Mouse (Mus musculus) cerebellum, adult 11 months (tissue): ENCODE data around the gene Stx8.

ENCODE experiments used
- DNase-seq: peaks from one replicate; pipeline ENCODE4 v3.0.0; 2022

Gene Stx8

DNA sequence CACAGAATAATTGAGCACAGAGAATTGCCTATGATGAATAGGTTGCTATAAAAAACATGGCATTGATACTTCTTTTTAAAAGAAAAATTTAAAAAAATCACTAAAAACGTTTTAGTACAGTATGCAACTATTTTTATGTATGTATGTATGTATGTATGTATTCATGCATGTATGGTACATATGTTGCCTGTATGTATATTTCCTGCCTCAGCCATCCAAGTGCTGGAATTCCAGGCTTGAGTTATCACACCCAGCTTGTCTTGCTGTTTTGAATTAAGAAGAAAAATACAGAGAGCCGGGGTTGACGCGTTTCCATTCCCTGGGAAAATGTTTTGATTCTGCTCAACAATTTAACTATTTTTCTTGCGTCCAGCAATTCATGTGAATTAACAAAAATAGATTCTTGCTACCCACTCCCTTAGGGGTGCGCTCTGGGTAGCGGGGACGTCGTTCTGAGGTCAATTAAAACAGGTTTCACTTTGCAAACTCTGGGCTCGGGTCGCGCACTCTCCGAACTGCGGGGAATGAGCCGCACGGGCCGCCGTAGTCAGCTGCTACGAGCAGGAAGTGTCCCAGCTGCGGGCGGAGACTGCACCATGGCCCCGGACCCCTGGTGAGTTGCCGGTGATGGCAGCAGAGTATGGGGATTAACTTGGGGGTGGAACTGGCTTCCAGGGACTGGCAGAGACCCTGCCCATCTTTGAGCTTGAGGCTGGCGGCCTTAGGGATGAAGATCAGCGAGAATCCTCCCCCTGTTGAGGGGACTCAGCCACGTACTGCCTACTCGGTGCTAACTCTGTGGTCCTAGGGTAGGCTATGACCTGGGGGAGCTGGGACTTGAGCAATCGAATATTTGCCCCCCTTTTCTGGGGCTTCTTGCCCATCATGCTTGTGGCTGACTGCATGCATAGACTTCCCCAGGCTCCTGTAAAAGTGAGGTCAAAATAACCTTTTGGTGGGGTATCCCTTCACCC lies at the start of gene Stx8:
TSS of gene Stx8 (plus strand) at position 289 of the 974 bp plus-strand sequence.
- peak; percentile 86 for DNase-seq

DNA sequence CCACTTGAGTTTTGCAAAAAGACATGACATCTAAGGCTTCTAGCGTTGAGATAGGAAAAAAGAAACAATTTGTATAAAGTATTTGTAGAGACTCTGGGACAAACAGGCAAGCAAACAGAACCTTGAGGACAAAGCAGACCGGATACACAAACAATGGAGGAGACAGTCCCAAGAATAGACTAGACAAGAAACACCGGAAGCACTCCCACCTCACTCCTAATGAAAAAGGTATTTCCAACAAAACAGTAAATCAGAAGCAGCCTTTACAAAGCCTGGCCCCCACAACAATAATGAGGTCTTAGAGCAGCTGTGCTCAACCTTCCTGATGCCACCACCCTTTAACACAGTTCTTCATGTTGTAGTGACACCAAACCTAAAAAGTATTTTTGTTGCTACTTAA lies 48.9 kb upstream of the Stx8 start:
- DNase-seq = no peak

DNA sequence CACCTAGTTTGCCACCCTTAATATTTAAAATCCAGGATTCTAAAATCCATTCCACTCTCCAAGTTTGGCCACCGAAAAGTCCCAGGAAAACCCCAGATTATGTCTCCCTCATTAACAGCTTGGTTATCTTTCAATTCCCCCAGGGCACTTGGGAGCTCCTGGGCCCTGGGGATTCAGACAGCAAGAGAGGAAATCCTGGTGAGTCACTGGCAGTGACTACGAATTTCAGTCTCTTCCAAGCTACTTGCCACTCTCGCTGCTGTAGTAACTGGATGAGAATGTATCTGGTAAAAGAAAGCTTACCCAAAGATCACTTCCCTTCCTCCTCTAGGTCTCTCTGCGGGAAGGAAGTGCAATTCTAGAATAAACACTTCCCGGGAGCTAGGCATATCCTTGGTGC lies 46.4 kb upstream of the Stx8 start:
- DNase-seq = no peak

DNA sequence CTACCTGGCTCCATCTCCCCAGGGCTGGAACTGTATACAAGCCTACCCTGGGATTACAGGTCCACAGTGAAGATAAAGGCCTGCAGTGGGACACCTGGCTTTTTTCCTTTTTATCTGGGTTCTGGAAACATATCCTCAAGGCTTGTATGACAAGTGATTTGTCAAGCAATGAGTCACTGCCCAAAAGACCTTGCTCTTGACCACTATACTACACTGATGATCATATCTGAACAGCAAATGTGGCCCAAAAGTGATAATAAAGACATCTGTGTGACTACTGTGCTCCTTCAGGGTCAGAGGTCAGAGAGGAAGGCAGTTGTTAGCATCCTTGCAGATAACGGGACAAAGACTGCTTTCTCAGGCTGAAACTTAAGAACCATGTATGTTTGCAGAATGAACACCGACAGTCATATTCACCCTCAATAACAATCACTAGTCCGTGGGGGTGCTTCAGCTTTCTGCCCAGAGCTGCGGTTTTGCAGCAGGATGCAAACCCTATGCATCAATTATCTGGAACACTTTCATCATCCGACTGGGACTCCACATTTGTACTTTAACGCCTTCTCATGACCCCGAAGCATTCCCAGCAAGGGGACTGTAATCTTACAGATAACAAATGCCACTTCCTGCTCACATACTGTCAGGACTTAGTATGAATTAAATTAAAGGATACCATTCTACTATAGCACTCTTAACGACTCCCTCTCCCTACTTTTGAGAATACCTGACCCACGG lies 45.6 kb upstream of the Stx8 start:
- no peak for DNase-seq

DNA sequence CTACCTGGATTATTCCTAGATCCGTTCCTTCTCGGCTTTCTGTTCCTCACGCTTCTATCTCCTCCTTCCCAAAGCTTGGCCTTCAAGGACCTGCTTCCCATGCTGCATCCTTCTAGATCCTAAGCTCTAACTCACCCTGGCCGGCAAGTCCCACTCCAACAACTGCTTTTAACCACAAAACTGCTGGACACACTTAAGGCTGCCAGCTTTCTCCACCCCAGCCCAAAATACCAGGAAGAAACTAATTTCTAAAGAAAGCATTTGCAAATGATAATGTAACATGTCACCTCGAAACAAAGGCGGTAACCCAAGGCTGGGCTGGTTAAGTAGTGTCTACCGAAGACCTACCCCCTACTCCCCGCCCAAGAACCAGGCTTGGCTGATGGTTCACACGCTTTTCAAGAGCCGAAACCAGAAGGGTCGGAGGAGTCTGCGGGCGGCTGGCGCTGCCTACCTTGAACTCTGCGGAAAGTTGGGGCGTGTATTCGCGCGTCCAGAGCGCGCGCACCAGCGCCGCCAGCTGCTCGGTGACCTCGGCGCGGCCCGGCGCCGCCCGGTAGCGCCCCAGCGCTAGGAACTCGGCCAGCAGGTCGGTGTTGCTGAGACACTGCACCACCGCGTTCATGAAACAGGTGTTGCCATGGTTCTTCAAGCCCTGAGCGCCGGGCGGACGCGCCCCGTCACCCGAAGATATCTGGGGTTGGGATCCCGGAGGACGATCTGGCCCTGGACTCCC lies 44.7 kb upstream of the Stx8 start:
- no peak for DNase-seq

DNA sequence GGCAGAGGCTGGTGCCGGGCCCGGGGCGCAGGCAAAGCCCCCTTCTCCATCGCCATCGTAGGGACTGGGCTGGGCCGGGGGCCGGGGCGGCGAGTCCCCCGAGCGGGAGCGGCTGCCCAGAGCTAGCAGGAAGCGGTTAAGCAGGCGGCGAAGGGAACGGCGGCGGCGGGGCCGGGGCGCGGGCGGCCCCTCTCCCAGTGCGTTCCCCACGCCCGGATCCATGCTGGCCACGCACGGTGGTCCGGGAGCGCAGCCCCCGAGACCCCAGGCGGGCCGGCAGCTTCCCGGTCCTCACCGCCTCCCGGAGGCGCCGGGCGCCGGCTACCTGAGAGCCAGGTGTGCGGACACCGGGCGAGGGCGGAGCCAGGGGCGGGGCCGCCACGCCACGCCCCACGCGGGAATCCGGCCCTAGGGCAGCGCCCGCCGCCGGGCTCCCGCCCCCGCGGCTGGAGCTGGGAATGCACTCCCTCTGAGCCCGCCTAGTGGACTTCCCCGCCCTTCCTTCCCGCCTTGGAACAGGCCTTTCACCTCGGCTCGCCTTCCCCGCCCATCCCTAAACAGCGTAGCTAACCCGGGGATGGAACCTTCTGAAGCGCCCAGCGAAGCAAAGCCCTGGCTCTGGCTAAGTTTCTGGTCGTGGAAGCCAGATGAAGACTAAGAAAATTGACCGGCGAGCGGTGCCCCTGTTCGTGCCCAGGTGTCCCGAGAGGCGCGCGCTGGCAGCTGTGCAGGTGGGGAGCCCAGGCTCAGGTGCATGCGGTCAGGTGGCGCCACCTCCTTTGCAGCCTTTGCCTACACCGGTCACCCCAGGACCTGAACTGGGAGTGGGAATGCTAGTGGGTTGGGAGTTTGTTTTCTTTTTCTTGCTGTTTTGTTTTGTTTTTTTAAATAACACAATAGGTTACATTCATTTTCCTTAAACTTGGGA lies 43.9 kb upstream of the Stx8 start, which contains the start of gene Usp43:
TSS of gene Usp43 (minus strand) at position 327 of the 928 bp plus-strand sequence.
- no peak for DNase-seq

DNA sequence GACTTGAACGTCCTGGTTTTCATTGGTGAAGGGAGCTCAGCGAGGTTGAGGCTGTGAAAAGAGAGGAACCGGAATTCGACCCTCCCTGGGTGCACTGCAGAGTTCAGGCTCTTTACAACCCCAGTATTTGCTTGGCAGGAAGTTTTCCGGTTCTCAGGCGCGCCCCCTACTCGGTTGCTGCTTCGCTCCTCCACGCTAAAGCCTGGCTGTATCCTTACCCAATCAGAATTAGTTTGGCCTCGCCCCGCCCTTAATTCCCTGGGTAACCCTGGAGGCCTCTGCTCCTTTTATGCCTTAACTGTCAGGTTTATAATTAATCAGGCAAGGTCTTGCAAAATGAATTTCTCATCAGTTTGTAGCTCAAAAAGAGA lies 43.3 kb upstream of the Stx8 start:
- DNase-seq = no peak

DNA sequence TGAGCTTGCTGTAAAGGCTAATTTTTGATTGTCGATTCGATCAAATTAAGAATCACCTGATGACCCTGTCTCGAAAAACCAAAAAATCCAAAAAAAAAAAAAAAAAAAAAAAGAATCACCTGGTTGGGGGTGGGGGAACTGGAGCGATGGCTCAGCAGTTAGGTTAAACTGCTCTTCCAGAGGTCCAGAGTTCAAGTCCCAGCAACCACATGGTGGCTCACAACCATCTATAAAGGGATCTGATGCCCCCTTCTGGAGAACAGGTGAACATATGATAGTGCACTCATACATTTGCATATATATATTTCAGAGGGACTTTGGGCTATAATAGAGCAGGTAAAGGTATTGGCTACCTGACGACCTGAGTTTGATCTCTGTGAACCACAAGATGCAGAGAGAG lies 42.3 kb upstream of the Stx8 start:
- no peak for DNase-seq

DNA sequence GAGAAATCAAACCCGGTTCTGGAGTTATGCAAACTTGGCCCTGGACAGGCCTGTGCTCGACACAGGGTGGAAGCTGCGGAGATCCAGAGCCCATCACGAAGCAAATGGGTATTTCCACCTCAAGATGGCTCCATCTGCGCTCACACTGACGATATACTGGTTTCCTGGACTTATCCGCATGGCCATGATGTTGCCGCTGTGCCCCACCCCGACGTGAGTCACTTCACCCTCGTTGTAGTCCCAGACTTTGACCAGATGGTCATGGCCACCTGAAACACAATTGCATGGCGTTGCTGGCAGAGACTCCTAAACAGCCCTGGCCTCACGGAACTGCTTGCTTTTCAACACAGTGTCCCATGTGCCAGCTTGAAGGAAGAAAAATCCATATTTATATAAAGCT lies 41.0 kb upstream of the Stx8 start:
- DNase-seq = no peak

DNA sequence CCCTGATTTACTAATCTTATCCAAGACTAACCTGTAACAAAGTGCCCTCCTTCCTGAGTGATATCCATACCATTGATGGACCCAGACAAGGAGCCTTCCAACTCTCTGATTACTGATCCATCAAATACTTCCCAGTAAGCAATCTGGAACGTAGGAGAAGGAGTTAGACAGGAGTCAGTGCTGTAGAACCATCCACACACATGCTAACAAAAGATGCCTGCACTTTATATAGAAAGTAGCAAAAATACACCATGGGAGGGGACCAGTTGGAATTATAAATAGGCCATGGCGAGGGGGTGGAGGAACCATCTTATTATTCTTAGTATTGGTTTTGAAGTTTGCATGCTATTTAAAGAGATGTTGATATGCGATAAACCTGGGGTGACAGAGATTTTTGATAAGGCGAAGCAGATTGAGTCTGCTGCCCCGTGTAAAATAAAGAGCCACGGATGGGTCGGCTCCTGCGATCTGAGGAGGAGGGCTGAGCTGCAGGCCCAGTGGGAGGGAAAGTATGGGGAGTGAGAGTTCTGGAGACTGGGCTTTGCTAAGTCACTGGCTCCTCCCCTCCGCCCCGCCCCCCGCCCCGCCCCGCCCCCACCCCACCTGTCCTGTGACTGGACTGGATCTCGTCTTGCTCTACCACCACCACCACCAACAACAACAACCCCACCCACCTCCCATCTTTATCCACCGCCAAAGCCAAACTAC lies 39.5 kb upstream of the Stx8 start:
- DNase-seq = no peak

DNA sequence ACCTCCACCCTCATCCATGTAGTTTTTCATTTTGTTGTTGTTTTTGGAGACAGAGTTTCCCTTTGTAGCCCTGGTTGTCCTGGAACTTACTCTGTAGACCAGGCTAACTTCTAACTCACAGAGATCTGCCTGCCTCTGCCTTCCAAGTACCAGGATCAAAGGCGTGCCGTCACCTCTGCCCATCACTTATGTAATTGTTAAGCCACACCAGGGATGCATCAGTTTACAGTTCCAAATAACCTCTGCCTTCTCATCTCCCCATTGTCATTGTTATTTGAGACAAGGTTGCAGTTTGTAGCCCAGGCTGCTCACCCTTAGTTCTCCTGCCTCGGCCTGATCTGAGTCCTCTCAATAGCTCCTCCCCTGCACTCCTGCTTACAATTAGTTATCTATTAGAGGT lies 33.8 kb upstream of the Stx8 start:
- DNase-seq = no peak

DNA sequence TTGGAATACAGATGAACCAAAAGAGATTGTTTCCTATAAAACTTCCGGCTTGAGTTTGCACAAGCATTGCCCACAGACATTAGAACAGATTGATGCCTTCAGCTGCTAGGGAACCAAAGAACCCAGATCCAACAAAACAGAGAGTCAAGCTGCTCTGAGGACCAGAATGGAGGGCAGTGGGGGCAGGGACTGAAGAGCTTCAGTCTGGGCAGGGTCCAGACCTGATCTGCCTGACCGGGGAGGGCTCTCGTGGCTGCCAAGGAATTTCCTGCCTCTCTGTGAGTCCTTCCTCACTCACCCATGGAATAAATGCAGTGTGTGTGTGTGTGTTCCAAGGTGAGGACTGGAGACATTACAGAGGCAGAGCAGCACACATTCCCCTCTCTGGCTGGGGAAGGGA lies 17.8 kb upstream of the Stx8 start:
- DNase-seq = no peak

DNA sequence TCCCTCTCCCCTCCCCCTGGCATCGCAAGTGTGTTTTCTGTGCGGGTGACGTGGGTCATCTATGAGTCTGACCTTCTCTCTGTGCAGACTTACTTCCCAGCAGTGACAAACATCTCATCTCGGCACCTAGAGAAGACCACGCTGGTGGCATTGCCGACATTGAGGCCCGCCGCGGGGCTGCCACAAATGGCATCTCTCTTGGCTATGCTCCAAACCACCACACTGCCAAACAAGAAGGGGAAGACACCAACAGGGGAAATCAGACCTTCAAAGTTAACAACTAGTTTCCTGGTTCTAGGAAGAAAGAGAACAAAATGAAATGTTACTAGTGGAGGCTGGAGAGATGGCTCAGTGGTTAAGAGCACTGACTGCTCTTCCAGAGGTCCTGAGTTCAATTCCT lies 16.5 kb upstream of the Stx8 start:
- no peak for DNase-seq

DNA sequence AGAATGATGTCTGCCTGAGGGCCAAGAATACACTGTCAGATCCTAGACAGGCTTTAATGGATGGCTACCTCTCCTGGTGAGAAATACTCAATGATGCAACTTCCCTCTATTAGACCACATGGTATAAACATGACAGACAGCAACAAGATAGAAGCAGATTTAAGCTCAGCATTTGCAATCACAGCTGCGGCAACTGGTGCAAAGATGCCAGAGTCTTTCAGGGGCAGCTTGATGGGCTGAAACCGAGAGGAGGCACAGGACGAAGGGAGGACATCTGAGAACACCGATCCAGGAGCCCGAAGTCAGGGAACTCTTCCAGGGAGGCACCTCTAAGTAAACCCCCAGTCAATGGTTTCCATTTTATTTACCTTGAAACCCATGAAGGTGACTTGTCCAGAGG lies 12.4 kb upstream of the Stx8 start:
- DNase-seq = no peak

DNA sequence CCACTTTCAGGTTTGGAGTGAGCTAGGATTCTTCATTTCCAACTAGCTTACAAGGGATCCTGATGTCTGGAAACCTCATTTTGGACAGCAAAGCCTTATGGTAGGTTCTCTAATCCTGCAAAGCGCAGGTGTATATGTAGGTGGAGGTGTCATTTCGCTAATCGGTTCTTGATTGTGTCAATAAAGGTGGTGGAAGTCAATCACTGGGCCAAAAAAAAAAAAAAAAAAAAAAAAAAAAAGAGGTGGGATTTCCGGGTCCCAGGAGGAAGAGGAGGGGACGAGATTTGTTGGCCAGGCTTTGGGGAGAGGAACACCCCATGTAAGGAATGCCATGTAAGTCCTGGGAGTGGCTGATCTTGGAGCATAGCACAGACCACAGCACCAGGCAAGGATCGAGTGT lies 11.6 kb upstream of the Stx8 start:
- no peak for DNase-seq

DNA sequence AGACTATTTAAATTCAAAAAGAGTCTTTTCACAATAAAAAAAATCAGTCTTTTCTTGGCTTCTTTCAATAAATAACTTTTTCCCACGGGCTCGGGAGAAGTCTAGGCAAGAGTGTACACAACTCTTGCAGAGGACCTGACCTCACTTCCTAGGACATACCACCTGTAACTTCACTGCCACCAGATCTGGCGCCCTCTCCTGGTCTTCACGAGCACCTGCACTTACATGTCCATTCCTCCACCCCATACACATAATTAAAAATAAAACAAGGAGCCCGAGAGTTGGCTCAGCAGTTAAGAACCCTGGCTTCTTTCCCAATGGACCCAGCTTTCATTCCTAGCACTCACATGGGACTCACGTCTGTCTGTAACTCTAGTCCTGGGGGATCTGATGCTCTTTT lies 1.9 kb upstream of the Stx8 start:
- DNase-seq = no peak

DNA sequence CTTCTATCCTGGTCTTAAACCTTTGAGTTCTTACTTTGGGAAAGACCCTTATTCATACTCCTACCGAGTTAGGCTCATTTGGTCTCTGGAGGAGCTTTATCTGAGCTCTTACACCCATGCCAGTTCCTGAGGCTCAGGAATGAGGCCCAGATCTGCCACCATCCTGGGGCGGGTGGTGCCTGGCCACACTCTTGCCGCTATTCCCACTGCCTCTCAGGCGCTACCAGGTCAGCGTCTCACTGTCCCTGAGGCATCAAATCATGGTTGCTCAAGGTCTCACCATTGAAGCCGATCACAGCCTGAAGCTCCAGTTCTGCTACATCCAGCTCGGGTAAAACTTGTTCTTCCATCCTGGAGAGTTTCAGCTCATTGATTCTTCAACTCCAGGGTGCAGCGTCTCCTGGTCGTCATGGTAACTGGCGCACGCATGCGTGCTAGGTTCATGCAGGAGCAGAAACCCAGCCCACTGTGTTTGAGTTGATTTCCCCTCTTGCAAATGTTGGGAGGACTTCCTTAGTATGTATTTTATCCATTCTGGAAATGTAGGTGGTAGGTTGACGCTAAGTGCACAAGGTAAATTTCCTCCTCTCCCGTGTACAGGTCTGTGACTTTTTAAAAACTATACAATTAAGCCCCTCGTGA lies 630 bp upstream of the Stx8 start, which contains the start of gene Cfap52:
TSS of gene Cfap52 (minus strand) at position 410 of the 642 bp plus-strand sequence.
- DNase-seq = peak; percentile 75

DNA sequence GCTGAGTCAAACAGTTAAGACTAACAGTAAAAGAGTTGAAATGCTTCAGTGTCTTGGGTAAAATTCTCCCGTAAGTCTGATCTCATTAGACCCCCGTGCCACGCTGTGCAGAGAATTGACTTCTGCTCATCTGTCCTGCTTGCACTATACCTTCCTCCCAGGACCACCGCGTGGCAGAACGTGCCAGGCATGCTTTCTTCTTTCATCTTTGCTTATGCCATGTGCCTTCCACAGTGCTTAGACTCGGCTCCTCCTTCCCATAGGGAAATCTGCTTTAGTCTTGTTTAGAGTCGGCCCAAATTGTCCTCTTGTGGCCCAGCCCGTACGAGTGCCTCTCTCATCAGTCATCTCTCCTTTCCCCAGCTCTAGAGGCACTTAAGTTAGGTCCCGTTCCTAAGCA lies 1.8 kb downstream of the Stx8 start:
- DNase-seq = no peak

DNA sequence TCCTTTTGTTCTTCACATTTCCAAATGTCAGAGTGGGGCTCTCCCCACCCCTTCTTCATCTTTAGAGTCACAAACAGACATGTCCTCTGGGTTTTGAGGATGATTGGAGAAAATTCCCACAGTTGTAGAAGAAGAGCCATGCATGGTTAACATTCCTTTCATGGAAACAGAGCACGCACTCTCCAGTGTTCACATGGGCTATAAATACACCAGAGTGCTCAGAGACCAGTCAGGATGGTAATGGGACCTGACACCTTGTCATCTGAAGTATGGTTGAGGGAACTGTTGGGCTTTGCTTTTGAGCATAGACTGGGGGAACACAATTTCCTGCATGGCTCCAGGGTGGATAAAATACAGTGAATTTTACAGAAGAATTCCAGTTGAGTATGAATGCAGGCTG lies 6.6 kb downstream of the Stx8 start:
- DNase-seq = no peak

DNA sequence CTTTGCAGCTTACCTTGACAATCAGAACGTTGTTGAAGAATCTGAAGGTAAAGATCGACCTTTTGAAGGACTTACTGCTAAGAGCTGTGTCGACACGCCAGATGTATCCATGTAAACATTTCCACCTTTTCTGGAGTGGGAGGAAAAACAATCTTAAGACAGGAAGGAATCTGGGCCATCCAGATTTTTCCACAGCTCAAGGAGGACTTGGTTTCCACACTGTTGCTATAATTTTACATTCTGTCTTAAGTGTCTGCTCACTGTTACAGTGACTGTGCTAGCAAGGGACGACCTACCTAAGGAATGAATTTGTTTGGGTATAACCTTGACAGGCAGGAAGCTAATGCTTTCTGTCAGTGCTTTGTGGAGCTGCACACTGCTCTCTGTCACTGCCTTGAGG lies 7.2 kb downstream of the Stx8 start:
- no peak for DNase-seq

DNA sequence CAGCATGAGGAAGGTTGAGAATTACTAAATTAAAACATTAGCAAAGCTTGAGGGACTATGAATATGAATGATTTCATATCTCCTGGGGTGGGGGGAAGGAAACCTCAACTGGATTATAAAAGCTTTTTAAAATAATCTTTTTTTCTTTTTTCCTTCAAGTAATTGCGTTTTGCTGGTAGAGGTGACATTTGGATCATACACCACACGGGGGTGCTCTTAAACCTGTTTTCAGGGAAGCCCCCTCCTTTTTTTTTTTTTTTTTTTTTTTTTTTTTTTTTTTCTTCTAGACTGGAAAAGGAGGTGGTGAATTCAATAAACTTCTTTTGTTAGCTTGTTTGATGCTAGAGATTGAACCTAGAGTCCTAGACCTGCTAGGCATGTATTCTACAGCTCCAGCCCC lies 9.3 kb downstream of the Stx8 start:
- no peak for DNase-seq
